Mouse (Mus musculus) CH12.LX (cell line): ENCODE results near the gene Brox. TPM values are rescaled to one million over a fixed set of nuclear protein-coding genes. Genes with fewer than 3 reads are reported as not detected.
"Not testable (repeated sequence)": the region's sequence is repeated elsewhere in the genome, so short reads cannot be mapped to it uniquely, and the experiment has no call there.

Experiments
- DNase-seq: peaks from one replicate; pipeline ENCODE4 v3.0.0-alpha.2; 2013; ENCODE audit errors: extremely low read depth
- H3K27ac ChIP-seq: 2 replicates; pipeline ENCODE4 v1.5.1; 2012; ENCODE audit warnings: low read depth, mild to moderate bottlenecking, control low read depth, moderate library complexity; ENCODE audit not compliant: insufficient read depth
- H3K27me3 ChIP-seq: replicated peaks from 2 replicates; pipeline ENCODE3; 2012; ENCODE audit warnings: inconsistent platforms
- H3K36me3 ChIP-seq, 2 experiments: replicated peaks in 1 of 2; 2 replicates each; pipeline versions ENCODE3 to v1.6.1; 2012; ENCODE audit warnings: inconsistent platforms in 1 of 2, low read length in 1 of 2, mild to moderate bottlenecking in 1 of 2, mixed read lengths in 1 of 2, moderate library complexity in 1 of 2; ENCODE audit not compliant: control insufficient read depth in 1 of 2, insufficient read depth in 1 of 2
- H3K4me1 ChIP-seq, 2 experiments: 2 replicates each; pipeline ENCODE4 v1.6.1; 2012; ENCODE audit warnings: inconsistent platforms in 1 of 2, moderate library complexity in 1 of 2; ENCODE audit not compliant: insufficient read depth in 2 of 2, control insufficient read depth in 1 of 2
- H3K4me2 ChIP-seq: 2 replicates; pipeline ENCODE4 v1.6.1; 2012; ENCODE audit warnings: low read depth, mild to moderate bottlenecking, control low read depth; ENCODE audit not compliant: poor library complexity, insufficient read depth, severe bottlenecking
- H3K4me3 ChIP-seq, 3 experiments: fragments of 150-350 bp in 1 of 3; sonication (generic) in 1 of 3; replicated peaks in 1 of 3; 2 replicates each; pipeline versions ENCODE3 to v1.5.1; 2011 to 2012; ENCODE audit warnings: low read depth in 2 of 3, low read length in 2 of 3, mild to moderate bottlenecking in 2 of 3, moderate library complexity in 2 of 3, control low read depth in 1 of 3, improper control_type of control experiment in 1 of 3, inconsistent platforms in 1 of 3, mixed read lengths in 1 of 3; ENCODE audit not compliant: poor library complexity in 1 of 3
- H3K79me2 ChIP-seq: replicated peaks from 2 replicates; pipeline ENCODE4 v1.6.1; 2012; ENCODE audit warnings: mild to moderate bottlenecking, moderate library complexity; ENCODE audit not compliant: control insufficient read depth, poor library complexity, insufficient read depth, severe bottlenecking; ENCODE audit errors: extremely low read depth
- H3K9ac ChIP-seq: 2 replicates; pipeline ENCODE4 v1.6.1; 2012; ENCODE audit warnings: low read depth, mild to moderate bottlenecking, control low read depth, moderate library complexity; ENCODE audit not compliant: insufficient read depth
- H3K9me3 ChIP-seq: replicated peaks from 2 replicates; pipeline ENCODE3; 2012; ENCODE audit warnings: low read length, inconsistent platforms, mixed read lengths
- CHD1 ChIP-seq: IDR thresholded peaks from 2 replicates; pipeline ENCODE4 v1.6.1; 2012; ENCODE audit warnings: low read depth, low read length, improper control_type of control experiment, inconsistent platforms
- CTCF ChIP-seq, 2 experiments: IDR thresholded peaks in 1 of 2; conservative IDR thresholded peaks in 1 of 2; 2 replicates each; pipeline ENCODE4 v1.5.1; 2011 to 2012; ENCODE audit warnings: low read depth in 2 of 2, low read length in 2 of 2, improper control_type of control experiment in 1 of 2, inconsistent platforms in 1 of 2, mild to moderate bottlenecking in 1 of 2, moderate library complexity in 1 of 2
- ETS1 ChIP-seq: conservative IDR thresholded peaks from 2 replicates; pipeline ENCODE4 v1.6.1; 2012; ENCODE audit warnings: low read depth, mild to moderate bottlenecking, inconsistent platforms, low read length, improper control_type of control experiment, moderate library complexity
- HCFC1 ChIP-seq: IDR thresholded peaks from 2 replicates; pipeline ENCODE4 v1.6.1; 2012; ENCODE audit warnings: low read depth, mild to moderate bottlenecking, inconsistent platforms, low read length, improper control_type of control experiment
- MAX ChIP-seq: IDR thresholded peaks from 2 replicates; pipeline ENCODE4 v1.6.1; 2011; ENCODE audit warnings: low read length, improper control_type of control experiment
- MAZ ChIP-seq: IDR thresholded peaks from 2 replicates; pipeline ENCODE4 v1.6.1; 2012; ENCODE audit warnings: low read depth, mild to moderate bottlenecking, inconsistent platforms, low read length, improper control_type of control experiment, moderate library complexity
- MEF2A ChIP-seq: IDR thresholded peaks from 2 replicates; pipeline ENCODE4 v1.6.1; 2014; ENCODE audit warnings: low read depth, mild to moderate bottlenecking, inconsistent platforms, low read length, improper control_type of control experiment, borderline replicate concordance
- MXI1 ChIP-seq: IDR thresholded peaks from 2 replicates; pipeline ENCODE4 v1.6.1; 2011; ENCODE audit warnings: mild to moderate bottlenecking, low read depth, low read length, improper control_type of control experiment
- NRF1 ChIP-seq: IDR thresholded peaks from 2 replicates; pipeline ENCODE4 v1.6.1; 2014; ENCODE audit warnings: low read depth, mild to moderate bottlenecking, inconsistent platforms, low read length, improper control_type of control experiment, moderate library complexity
- PAX5 ChIP-seq: IDR thresholded peaks from 2 replicates; pipeline ENCODE4 v1.6.1; 2012; ENCODE audit warnings: low read length, inconsistent platforms, mixed read lengths
- POLR2A ChIP-seq: IDR thresholded peaks from 2 replicates; pipeline ENCODE4 v1.6.1; 2011; ENCODE audit warnings: low read depth, mild to moderate bottlenecking, improper control_type of control experiment, low read length
- RAD21 ChIP-seq: IDR thresholded peaks from 2 replicates; pipeline ENCODE4 v1.6.1; 2011; ENCODE audit warnings: low read depth, mild to moderate bottlenecking, low read length, improper control_type of control experiment, moderate library complexity
- RCOR1 ChIP-seq: conservative IDR thresholded peaks from 2 replicates; pipeline ENCODE4 v1.6.1; 2012; ENCODE audit warnings: low read depth, mild to moderate bottlenecking, inconsistent platforms, low read length, improper control_type of control experiment
- SIN3A ChIP-seq: IDR thresholded peaks from 2 replicates; pipeline ENCODE4 v1.6.1; 2012; ENCODE audit warnings: low read length, improper control_type of control experiment, inconsistent platforms
- SMC3 ChIP-seq: IDR thresholded peaks from 2 replicates; pipeline ENCODE4 v1.6.1; 2011; ENCODE audit warnings: low read depth, low read length, improper control_type of control experiment
- TBP ChIP-seq: conservative IDR thresholded peaks from 2 replicates; pipeline ENCODE4 v1.6.1; 2011; ENCODE audit warnings: low read depth, low read length, improper control_type of control experiment
- TCF12 ChIP-seq: IDR thresholded peaks from 2 replicates; pipeline ENCODE4 v1.6.1; 2014; ENCODE audit warnings: low read depth, mild to moderate bottlenecking, inconsistent platforms, low read length, improper control_type of control experiment
- UBTF ChIP-seq: IDR thresholded peaks from 2 replicates; pipeline ENCODE4 v1.6.1; 2012; ENCODE audit warnings: low read depth, mild to moderate bottlenecking, inconsistent platforms, low read length, improper control_type of control experiment, moderate library complexity
- ZNF384 ChIP-seq: IDR thresholded peaks from 2 replicates; pipeline ENCODE4 v1.6.1; 2012; ENCODE audit warnings: low read depth, low read length, improper control_type of control experiment, inconsistent platforms
- dilution Hi-C: fragments of 300-500 bp; cut with MboI; formaldehyde crosslinking; loops from 2 replicates; pipeline ENCODE4 v1.14.3; 2020; ENCODE audit warnings: low sequenced_read_pairs; ENCODE audit not compliant: extremely low pct_unique_long_range_greater_than_20kb, extremely low pct_ligation_motif_present
- in situ Hi-C: fragments of 300-500 bp; cut with MboI; formaldehyde crosslinking; loops from 3 replicates; pipeline ENCODE4 v1.14.3; 2019; ENCODE audit warnings: low sequenced_read_pairs, low pct_ligation_motif_present, low pct_unique_long_range_greater_than_20kb, mixed read lengths
- polyA plus RNA-seq: library from polyadenylated mRNA; unstranded; fragments of >175 nt; gene quantifications from 2 replicates; pipeline ENCODE4 v1.2.1, GENCODE M21; 2012; ENCODE audit warnings: low read depth; ENCODE audit not compliant: insufficient read length
- total RNA-seq, 2 experiments: library from RNA; depleted of rRNA; stranded (reverse); fragments of 300-350 nt in 1 of 2; fragments of >200 nt in 1 of 2; gene quantifications; 2 replicates each; pipeline ENCODE4 v1.2.3; 2012 to 2014

Brox gene
- total and polyA plus RNA-seq, 3 experiments: 20.4 to 37.8 (median 21.8) TPM

DNA sequence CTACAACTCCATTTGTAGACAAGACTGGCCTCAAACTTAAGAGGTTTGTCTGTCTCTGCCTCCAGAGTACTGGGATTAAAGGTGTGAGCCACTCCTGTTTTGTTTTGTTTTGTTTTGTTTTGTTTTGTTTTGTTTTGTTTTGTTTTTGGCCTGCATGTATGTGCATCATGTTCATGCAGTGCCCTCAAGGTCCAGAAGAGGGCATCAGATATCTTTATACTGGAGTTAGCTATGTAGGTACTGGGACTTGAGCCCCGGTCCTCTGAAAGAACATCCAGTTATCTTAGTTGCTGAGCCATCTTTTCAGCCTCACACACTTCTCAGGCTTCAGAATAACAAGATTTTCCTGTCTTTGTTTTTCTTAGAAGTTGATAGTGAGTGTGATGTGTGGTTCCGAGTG, 18.7 kb upstream of the Brox start:
- Histone ChIP-seq H3K4me2 (no peak overlapping the region), H3K9me3 (no peaks in the 10 kb centered on the region), H3K36me3 (peaks cover 30 to 87% of the 10 kb centered on the region in 2 experiments), H3K4me1 (no peaks in the 10 kb centered on the region), H3K27me3 (no peaks in the 10 kb centered on the region), H3K4me3 (no peak overlapping the region)
- in situ Hi-C loops: no loop called here
- DNase-seq: peak; percentile 24
- TF ChIP-seq POLR2A: no peak
- TF ChIP-seq MAX: no peak
- TF ChIP-seq RAD21: peak; percentile 15
- no peak for TF ChIP-seq PAX5
- no peak for TF ChIP-seq UBTF
- no peak for TF ChIP-seq MEF2A
- TF ChIP-seq HCFC1: no peak
- peak in 1 of 2 experiments; percentile 47; a peak in 2 of 4 replicates for TF ChIP-seq CTCF (conservative IDR thresholded peaks at IDR 0.05 in 1 of 2, IDR thresholded peaks at IDR 0.05 in 1 of 2; ENCODE audit: low read depth in 2 of 2, low read length in 2 of 2)
- TF ChIP-seq RCOR1: no peak
- peak; percentile 11; the same call in 1 of the 2 replicates for TF ChIP-seq SMC3
- TF ChIP-seq TCF12: no peak
- TF ChIP-seq, all 38 proteins: peak for 3
- no peak overlapping the region for H3K27ac ChIP-seq
- no peak overlapping the region for H3K9ac ChIP-seq
- dilution Hi-C loops: no loop called here
- H3K79me2 ChIP-seq: no peaks in the 10 kb centered on the region

DNA sequence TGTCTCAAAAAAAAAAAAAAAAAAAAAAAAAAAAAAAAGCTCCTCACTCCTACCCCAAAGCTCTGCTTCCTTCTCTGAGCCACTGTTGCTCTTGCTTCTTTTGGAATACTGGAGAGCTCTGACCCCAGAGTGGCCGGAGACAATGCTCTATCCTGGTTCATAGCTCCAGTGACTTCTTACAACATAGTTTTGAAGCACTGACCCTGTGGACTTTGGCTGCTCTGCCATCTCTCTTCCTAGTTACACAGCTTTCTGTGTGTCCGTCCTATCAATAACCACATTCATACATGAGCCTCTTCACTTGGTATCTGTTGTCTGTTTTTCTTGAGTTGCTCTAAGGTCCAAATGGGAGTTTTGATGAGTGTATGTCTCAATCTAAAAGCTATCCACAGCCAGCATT, 15.0 kb upstream of the Brox start:
- no peak overlapping the region for H3K4me2 ChIP-seq
- TF ChIP-seq RCOR1 (no peak), MEF2A (no peak), NRF1 (no peak), ETS1 (no peak), PAX5 (no peak), ZNF384 (no peak), RAD21 (no peak), TBP (no peak), CHD1 (no peak), MAZ (no peak), SIN3A (no peak), MXI1 (no peak)
- no peak overlapping the region for H3K9ac ChIP-seq
- no peaks in the 10 kb centered on the region for H3K9me3 ChIP-seq
- DNase-seq: no peak
- dilution Hi-C loops: no loop called here
- H3K79me2 ChIP-seq: no peaks in the 10 kb centered on the region
- in situ Hi-C loops: no loop called here
- no peak overlapping the region for H3K27ac ChIP-seq
- H3K27me3 ChIP-seq: no peaks in the 10 kb centered on the region
- peaks cover 26 to 75% of the 10 kb centered on the region in 2 experiments for H3K36me3 ChIP-seq
- no peak overlapping the region for H3K4me3 ChIP-seq
- no peaks in the 10 kb centered on the region for H3K4me1 ChIP-seq

DNA sequence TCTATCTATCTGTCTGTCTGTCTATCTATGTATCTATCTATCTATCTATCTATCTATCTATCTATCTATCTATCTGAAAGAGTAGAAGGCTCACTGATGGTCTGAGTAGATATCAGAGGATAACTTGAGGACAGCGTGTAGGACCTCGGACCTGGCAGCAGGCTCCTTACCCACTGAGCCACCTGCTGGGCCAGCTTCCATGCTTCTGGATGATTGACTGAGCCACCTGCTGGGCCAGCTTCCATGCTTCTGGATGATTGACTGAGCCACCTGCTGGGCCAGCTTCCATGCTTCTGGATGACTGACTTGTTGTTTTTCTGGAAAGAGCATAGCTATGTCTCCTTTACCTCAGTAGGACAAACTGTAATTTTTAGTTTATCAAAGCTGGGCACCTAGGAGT, 12.5 kb upstream of the Brox start:
- H3K4me1 ChIP-seq, DNase-seq, H3K27ac ChIP-seq, H3K79me2 ChIP-seq, H3K27me3 ChIP-seq, dilution Hi-C loops, in situ Hi-C loops, H3K4me2 ChIP-seq, H3K4me3 ChIP-seq, H3K9me3 ChIP-seq, H3K9ac ChIP-seq: not testable (repeated sequence)
- H3K36me3 ChIP-seq: peaks cover 10 to 58% of the 10 kb centered on the region in 2 experiments
